Mouse (Mus musculus) midbrain, embryonic 12.5 days (tissue): Measurements from ENCODE around the gene Gm13283. TPM values are rescaled to one million over a fixed set of nuclear protein-coding genes. Genes with fewer than 3 reads are reported as not detected.
"Not testable (repeated sequence)": the region's sequence is repeated elsewhere in the genome, so short reads cannot be mapped to it uniquely, and the experiment has no call there.

Experiments
- ATAC-seq: fragments of 200-750 bp; cut with Nextera tagmentation; 2 replicates; pipeline ENCODE4 v1.8.0; 2017; ENCODE audit warnings: low read depth, moderate TSS enrichment, moderate library complexity; ENCODE audit not compliant: low FRiP score
- H3K27ac ChIP-seq: fragments of 300-500 bp; sonication (generic); replicated peaks from 2 replicates; pipeline ENCODE4 v1.5.1; 2016; ENCODE audit warnings: mild to moderate bottlenecking
- H3K27me3 ChIP-seq: fragments of 300-500 bp; sonication (generic); 2 replicates; pipeline ENCODE4 v1.6.1; 2016; ENCODE audit warnings: mild to moderate bottlenecking
- H3K36me3 ChIP-seq: fragments of 300-500 bp; sonication (generic); 2 replicates; pipeline ENCODE4 v1.6.1; 2016
- H3K4me1 ChIP-seq: fragments of 300-500 bp; sonication (generic); 2 replicates; pipeline ENCODE4 v1.6.1; 2016
- H3K4me2 ChIP-seq: fragments of 300-500 bp; sonication (generic); replicated peaks from 2 replicates; pipeline ENCODE4 v1.6.1; 2016; ENCODE audit warnings: mild to moderate bottlenecking, moderate library complexity
- H3K4me3 ChIP-seq: fragments of 300-500 bp; sonication (generic); 2 replicates; pipeline ENCODE4 v1.5.1; 2016; ENCODE audit warnings: mild to moderate bottlenecking
- H3K9ac ChIP-seq: fragments of 300-500 bp; sonication (generic); replicated peaks from 2 replicates; pipeline ENCODE4 v1.6.1; 2016; ENCODE audit warnings: mild to moderate bottlenecking, moderate library complexity
- H3K9me3 ChIP-seq: fragments of 300-500 bp; sonication (generic); 2 replicates; pipeline ENCODE4 v1.6.1; 2016; ENCODE audit warnings: mild to moderate bottlenecking
- WGBS: fragments of 180-500 bp; shearing (Covaris S2); methylation state at CpG from one replicate; pipeline ENCODE4 v1.1.7; 2016; 5-methylcytosine and 5-hydroxymethylcytosine counted together
- polyA plus RNA-seq: library from polyadenylated mRNA; unstranded; fragments of >200 nt; fragmentation: Nextera tagmentation; extraction: Ambion mirVana; gene quantifications from 2 replicates; pipeline ENCODE4 v1.2.1, GENCODE M21; 2016

Gm13283 gene
- polyA plus RNA-seq, 1 experiment from 2014 or later, result 0.14 TPM

GRCm38 (mm10) chr4:88805231-88805630, 45.3 kb downstream of the Gm13283 start, which contains the start of gene Gm13288:
Gene Gm13288, plus strand, starts transcription at chr4:88805531.
- H3K27me3 ChIP-seq, H3K9ac ChIP-seq, H3K27ac ChIP-seq, H3K4me1 ChIP-seq, ATAC-seq, H3K36me3 ChIP-seq, H3K9me3 ChIP-seq: not testable (repeated sequence)
- WGBS, result no CpG with 5 or more reads among the region's 8 CpGs
- Histone ChIP-seq H3K4me3 (peak within 1 kb of the TSS; percentile 24; the same call in 1 of the 2 replicates), H3K4me2 (peak within 1 kb of the TSS; percentile 38)

- H3K27ac ChIP-seq, ATAC-seq, H3K9ac ChIP-seq, H3K4me1 ChIP-seq, H3K9me3 ChIP-seq, H3K36me3 ChIP-seq: not testable (repeated sequence)
- H3K4me2 ChIP-seq, result peak overlapping the region; percentile 38
- H3K27me3 ChIP-seq, result peaks cover 10% of the 10 kb centered on the region
- WGBS, result 1% methylated on average over 13 of the region's 34 CpGs
- peak overlapping the region; percentile 24; the same call in 1 of the 2 replicates for H3K4me3 ChIP-seq
Measured at GRCm38 (mm10) chr4:88805761-88806160, 45.8 kb downstream of the Gm13283 start.

Other genes with a start within 250 kb of the Gm13283 start
- gene Ifnb1, start 237.3 kb upstream of the Gm13283 start, polyA plus RNA-seq, result not detected in 2 replicates
- gene Ifna15, start 201.9 kb upstream of the Gm13283 start, polyA plus RNA-seq, result not detected in 2 replicates
- gene Ifna14, start 188.3 kb upstream of the Gm13283 start, polyA plus RNA-seq, result not detected in 2 replicates
- gene Ifna9, start 167.7 kb upstream of the Gm13283 start, polyA plus RNA-seq, result not detected in 2 replicates
- gene Ifna12, start 156.7 kb upstream of the Gm13283 start, polyA plus RNA-seq, result not detected in 2 replicates
- not detected in 2 replicates for gene C87499, start 125.7 kb upstream of the Gm13283 start, polyA plus RNA-seq
- gene Ifna13, start 115.7 kb upstream of the Gm13283 start, polyA plus RNA-seq, result not detected in 2 replicates
- gene Ifna16, start 83.2 kb upstream of the Gm13283 start, polyA plus RNA-seq, result not detected in 2 replicates
- not detected in 2 replicates for gene Ifna2, start 76.2 kb upstream of the Gm13283 start, polyA plus RNA-seq
- not detected in 2 replicates for gene Ifnab, start 68.8 kb upstream of the Gm13283 start, polyA plus RNA-seq
- 1.3 and 2.0 TPM in 2 replicates for gene Gm26566, start 38.3 kb upstream of the Gm13283 start, polyA plus RNA-seq
- 142 and 153 TPM in 2 replicates for gene Klhl9, start 37.7 kb upstream of the Gm13283 start, polyA plus RNA-seq
- gene Gm13271, start 5.3 kb upstream of the Gm13283 start, polyA plus RNA-seq, result not detected in 2 replicates
- gene Gm13290, start 13.7 kb downstream of the Gm13283 start, polyA plus RNA-seq, result not detected in 2 replicates
- not detected in 2 replicates for gene Gm13289, start 16.8 kb downstream of the Gm13283 start, polyA plus RNA-seq
- gene Gm13272, start 19.7 kb downstream of the Gm13283 start, polyA plus RNA-seq, result 0.31 TPM in 1 of 2 replicates, not detected in the other
- 0.37 TPM in 1 of 2 replicates, not detected in the other for gene Ifnz, start 22.0 kb downstream of the Gm13283 start, polyA plus RNA-seq
- gene Gm13276, start 25.6 kb downstream of the Gm13283 start, polyA plus RNA-seq, result not detected in 2 replicates
- not detected in 2 replicates for gene Gm13277, start 28.5 kb downstream of the Gm13283 start, polyA plus RNA-seq
- not detected in 2 replicates for gene Gm13278, start 31.4 kb downstream of the Gm13283 start, polyA plus RNA-seq
- not detected in 2 replicates for gene Gm13275, start 34.4 kb downstream of the Gm13283 start, polyA plus RNA-seq
- not detected in 2 replicates for gene Gm13279, start 37.3 kb downstream of the Gm13283 start, polyA plus RNA-seq
- 0.83 TPM in 1 of 2 replicates, not detected in the other for gene Gm13285, start 39.5 kb downstream of the Gm13283 start, polyA plus RNA-seq
- gene Gm13287, start 43.1 kb downstream of the Gm13283 start, polyA plus RNA-seq, result not detected in 2 replicates
- gene Gm13288, start 45.4 kb downstream of the Gm13283 start, polyA plus RNA-seq, result not detected in 2 replicates
- not detected in 2 replicates for gene Ifna7, start 56.1 kb downstream of the Gm13283 start, polyA plus RNA-seq
- gene Ifna11, start 59.8 kb downstream of the Gm13283 start, polyA plus RNA-seq, result not detected in 2 replicates
- gene Ifna6, start 67.3 kb downstream of the Gm13283 start, polyA plus RNA-seq, result not detected in 2 replicates
- not detected in 2 replicates for gene Ifna5, start 75.4 kb downstream of the Gm13283 start, polyA plus RNA-seq
- gene Ifna4, start 81.7 kb downstream of the Gm13283 start, polyA plus RNA-seq, result not detected in 2 replicates
- not detected in 2 replicates for gene Ifna1, start 90.0 kb downstream of the Gm13283 start, polyA plus RNA-seq
- gene Ifne, start 120.1 kb downstream of the Gm13283 start, polyA plus RNA-seq, result not detected in 2 replicates